Mouse (Mus musculus) frontal cortex, postnatal 14 days (tissue): ENCODE results near the gene Iqck.
A peak's percentile ranks its signal among the peaks of the same experiment; 100 is the strongest.

Experiments used
- DNase-seq, 2 experiments: peaks; one replicate each; pipeline ENCODE4 v3.0.0; 2022; ENCODE audit warnings: low spot score in 2 of 2

Iqck gene

DNA sequence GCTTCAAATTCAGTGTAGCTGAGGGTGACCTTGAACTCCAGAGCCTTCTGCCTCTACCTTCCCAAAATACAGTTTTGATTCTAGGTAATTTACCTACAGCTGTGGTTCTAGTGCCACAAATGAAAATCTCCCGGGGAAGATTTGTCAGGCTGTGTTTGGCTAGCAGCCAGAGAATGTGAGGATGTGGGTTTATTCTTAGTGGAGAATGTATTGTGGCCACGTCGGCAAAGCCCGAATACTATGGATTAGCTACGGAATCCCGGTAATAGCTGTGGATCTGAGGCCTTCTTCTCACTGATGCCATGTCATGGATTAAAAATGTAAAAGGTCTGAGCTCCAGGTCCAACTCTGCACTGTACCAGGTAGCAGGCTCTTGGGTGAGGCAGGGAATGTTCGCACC, 94.2 kb downstream of the Iqck start:
- DNase-seq, result no peak

DNA sequence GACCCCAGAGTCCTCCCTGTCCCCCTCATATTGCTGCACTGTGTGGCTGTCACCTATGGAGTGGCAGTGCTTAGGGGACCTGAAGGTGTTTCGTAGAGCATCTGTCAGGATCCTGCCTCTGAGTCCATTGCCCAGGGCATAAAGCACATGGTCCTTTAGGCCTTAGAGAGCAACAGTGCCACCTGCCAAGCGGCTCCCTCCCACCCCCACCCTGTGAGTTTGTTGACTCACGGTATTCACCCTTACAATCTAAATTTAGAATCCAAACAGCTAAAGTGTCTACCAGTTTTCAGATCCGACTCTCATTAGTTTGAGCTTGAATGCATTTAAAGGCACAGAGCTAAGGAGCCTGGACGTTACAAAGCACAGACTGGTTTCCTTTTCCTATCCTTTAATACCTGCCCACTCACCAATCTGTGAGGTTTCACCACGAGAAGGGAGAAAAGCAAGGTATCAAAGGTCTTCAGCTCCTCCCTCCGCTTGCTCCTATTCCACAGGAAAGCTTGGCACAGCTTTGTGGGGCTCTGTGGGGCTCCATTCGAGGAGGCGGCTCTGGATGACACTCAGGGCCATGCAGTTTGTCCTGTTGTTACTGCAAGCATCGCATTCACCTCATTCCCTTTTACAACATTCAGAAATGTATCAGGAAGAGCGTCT, 98.2 kb downstream of the Iqck start:
- DNase-seq, result no peak

DNA sequence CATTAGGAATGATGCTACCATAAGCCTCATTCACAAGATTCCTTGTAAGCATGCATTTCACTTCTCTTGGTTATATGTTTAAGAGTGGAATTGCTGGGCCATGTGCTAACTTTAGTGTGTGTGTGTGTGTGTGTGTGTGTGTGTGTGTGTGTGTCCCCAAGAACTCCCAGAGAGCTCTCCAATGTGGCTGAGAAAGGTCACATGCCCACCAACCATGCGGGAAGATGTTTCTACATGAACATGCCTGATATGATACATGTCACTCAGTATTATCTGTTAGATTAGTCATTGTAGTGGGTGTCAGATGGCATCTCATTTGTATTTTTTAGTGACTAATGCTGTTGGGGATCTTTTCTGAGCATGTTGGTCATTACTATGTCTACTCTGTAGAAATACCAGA, 99.4 kb downstream of the Iqck start:
- no peak for DNase-seq

DNA sequence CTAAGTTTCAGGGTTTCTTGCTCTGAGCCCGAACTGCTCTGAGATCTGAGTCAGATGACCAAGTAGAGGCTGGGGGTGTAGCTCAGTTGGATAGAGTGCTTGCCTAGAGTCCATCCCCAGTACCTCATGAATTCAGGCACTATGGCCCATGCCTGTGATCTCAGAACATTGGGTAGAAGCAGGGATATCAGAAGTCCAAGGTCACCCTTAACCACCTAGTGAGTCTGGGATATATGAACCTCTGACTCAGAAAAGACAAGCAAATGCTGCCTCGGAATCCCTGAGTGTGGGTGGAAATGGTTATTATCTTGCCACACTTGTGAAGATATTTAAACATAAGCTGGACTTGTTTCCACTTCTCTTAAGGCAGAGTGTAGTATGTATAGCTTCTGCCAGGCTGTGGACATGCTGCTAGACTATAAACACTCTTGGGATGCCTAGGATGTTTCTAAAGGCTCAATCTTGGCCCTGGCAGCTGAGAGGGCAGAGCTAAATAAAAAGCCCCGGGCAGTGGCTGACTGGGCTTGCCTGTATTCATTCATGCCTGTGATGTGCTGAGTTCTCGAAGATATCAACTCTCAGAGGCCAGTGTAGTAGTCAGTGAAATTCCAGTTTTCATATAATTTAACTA, 101.2 kb downstream of the Iqck start:
- no peak for DNase-seq

DNA sequence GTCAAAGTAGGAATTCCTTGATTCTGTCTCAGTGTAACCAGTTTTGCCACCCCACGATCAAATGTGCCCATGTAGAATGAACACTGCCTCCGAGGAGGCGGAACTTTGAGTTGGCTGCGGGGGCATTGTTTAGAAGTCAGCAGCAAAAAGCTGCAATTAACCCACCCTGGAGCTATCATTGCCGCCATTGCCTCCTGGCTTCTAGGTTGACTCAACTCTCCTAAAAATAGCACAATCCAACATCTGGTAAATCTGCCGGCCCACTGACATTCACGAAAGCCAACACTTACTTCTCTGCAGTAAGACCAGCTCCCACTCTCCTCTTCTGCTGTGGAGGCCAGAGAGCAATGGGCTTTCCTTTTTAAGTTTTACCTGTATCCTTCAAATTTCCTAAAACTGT, 103.7 kb downstream of the Iqck start:
- DNase-seq, result no peak

DNA sequence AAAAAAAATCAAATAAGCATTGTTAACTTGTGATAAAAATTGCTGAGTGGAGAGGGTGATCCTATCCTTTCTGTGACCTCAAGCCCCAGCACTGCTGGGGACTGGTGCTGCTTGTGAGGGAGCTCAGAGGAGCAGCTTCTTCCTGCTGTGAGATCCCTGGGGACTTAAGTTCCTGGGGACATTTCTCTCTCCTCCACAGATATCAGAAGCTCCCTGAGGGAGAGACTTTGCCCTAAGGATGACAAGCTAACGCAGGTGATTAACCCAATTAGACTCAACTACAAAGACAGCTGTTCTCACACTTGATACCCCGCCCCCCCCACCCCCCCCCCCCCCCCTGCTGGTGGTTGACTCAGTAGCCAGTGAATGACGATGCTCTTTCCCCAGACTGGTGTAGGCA, 109.2 kb downstream of the Iqck start:
- DNase-seq, result no peak

DNA sequence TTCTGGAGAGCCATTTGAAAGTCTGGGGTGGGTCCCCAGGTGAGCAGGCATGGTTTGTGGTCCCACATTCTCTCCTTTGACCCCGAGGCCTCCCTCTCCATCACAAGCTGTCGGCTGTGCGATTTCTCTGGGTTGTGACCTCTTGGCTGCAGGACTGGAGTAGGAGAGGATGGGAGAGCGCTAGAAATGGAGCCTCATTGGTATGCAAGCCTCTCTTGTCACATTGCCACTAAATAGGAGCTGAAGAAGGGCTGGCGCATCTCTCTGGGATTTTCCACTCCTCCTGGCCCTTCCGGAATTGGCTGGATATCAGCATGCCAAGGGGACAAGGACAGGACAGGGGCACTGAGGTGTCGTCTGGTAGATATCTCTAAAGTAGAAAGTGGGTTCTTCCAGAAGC, 109.6 kb downstream of the Iqck start:
- no peak for DNase-seq

DNA sequence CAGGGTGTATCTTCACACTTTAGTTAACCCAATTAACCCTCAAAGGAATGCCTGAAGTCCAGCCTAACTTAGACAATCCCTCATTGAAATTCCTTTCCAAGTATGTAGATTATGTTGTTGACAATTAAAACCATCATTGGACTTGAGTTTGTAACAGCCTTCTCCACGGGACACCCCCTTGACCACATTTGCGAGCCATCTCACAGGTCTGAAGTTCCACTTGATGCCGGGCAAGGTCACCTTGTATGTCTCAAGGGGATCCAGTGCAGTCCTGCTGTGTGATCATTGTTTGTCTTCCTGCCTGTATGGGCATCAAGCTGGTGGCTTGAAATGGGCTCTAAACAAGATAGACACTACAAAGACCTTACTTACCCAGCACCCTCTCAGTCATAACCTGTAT, 113.3 kb downstream of the Iqck start:
- no peak for DNase-seq

DNA sequence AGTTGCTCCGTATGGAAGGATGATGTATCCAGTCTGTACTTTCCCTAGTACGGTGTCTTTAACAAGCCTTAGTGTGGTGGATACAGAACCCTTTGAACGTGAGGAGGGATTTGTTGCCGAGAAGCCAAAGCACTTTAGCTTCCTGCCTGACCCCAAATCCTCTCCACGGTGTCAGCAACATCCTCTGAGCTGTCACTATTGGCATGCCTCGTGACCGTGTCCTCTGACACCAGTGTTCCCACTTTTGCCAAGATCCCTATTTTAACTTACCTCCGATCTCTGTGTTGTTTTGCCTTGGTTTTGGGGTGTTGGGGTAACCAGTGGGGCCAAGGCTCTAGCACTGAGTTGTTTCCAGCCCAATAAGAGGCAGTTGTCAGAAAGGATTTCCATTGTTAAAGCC, 115.9 kb downstream of the Iqck start:
- no peak for DNase-seq

DNA sequence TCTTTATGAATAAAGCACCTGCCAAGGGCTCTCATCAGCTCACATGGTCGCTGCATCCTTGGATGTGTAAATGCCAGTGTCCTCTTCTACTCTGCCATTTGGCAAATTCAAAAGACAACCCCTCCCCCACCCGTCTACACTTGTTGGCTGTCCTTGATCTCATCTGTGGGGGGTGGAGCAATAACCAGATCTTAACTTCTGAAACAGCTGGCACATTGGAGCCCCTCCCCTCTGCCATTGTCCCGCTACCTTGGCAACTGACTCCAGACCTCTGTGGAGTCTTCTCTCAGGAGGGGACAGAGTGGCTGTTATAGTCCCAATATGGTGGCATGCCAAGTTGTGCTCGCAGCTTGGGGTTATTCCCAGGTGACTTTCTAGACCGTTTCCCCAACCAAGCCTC, 116.8 kb downstream of the Iqck start:
- DNase-seq, result no peak

DNA sequence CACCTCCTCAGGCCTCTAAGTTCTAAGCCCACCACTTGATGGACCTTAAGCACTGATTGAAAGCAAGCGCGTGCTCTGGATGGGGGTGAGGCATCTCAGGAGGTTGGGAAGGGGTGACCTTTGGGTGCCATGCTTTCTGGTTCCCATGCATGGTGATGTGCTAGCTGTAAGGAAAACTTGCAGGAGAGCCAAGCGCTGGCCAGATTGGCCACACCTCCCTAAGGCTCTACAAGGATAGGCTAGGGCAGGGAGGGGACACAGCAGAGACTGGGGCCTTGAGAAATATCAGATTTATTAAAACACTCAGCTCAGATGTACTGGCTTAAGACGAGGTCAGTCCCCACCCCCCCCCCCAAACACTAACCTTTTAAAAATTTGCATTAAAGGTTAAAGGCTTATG, 117.8 kb downstream of the Iqck start:
- no peak for DNase-seq

DNA sequence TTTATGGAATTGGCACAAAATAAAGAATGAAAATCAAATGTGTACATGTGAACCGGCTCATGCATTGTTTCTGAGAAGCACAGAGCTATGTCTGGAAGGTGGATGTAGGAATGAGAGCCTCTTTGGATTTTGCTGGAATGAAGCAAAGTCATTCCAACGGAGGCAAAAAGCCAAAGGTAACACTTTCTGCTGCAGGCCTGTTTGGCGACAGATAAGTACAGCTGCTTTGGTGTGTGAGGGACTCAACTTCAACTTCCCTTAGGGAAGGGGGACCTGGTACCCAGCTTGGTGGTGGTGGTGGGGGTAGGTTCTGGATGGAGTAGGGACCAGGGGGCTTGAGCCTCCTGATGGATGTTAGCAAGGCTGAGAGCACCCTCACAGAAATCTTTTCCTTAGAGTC, 120.3 kb downstream of the Iqck start:
- DNase-seq, result no peak

DNA sequence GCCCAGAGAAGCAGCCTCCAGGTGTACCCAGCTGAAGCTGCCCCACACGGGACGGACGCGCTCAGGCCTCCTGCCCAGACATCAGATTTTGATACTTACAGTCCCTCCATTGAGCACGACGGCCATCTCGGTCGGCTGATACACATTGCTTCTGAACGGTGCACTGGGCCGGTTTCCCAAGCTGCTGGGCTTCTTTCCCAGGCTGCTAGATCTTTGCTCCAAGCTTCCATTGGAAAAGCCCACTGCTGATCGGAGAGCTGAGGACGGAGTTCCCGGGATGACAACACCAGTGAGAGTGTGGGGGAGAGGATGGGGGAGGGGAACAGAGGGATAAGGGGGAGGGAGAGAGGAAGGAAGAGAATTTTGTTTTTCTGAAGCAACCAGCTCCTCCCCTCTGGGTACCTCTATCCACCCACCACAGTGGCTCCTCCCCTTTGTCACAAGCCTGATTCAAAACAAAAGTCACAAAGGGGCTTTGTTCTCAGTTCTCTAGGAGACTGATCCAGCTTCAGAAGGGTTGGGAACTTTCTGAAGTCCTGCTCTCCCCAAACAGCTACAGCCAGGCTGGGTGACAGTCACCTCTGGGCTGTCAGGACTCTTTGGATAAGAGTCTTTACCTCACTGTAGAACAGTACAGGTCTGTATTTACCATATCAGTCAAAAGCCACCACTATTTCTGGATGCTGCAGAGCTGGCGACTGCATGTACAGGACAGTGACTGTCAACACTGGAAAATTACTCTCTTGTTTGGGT, 121.0 kb downstream of the Iqck start:
- DNase-seq, result peak; percentile 27 to 47

DNA sequence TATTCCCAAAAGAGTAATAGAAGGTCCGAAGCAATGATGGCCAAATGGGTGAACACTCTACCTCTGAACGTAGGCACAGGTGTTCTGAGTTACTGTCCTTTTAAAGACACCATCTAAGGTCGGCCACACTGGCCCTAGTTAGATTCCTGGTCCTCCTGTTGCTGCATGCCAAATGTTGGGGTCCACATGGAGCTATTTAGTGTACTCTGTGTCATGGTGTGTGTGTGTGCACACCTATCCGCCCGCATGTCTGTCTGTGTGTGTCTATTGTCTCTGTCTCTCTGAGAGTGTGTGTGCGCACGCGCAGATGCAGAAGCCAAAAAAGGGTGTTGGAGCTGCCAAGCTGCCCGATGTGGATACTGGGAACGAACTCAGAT, 121.6 kb downstream of the Iqck start:
- DNase-seq, result no peak

DNA sequence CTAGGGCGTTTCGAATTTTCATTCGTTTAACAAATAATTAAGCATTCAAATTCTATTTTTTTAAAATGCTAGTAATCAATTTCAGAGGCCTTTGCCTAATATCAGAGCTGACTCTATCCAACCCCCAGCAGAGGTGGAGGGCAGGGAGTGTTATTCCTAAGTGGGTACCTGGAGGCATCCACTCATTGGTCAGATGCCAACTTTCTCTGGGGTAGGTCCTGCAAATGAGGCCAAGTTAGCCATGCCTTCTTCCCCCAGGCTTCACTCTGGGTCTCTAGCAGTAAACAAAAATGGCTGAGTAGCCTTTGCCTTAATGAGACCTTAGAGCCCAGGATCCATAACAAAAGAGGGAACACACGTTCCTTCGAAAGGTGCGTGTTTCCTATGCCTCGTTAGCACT, 123.6 kb downstream of the Iqck start:
- no peak for DNase-seq

DNA sequence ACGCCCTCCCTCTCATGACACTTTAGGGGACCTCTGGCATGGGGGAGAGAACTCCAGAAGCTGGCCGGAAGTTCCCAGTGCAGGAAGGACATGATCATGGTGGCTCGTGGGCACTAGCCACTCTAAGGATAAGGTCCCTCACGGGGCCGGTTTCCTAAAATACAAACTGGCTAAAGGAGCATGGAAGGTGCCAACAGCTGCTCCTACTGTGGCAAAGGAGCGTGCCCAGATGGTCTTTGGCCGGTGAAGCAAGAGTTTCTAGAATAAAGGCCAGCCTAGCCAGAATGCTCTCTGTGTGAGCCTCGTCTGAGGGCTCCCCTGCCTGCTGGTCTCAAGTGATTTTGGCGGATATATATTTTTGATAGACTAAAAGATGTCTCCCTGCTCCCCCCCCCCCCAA, 124.2 kb downstream of the Iqck start:
- DNase-seq, result no peak

DNA sequence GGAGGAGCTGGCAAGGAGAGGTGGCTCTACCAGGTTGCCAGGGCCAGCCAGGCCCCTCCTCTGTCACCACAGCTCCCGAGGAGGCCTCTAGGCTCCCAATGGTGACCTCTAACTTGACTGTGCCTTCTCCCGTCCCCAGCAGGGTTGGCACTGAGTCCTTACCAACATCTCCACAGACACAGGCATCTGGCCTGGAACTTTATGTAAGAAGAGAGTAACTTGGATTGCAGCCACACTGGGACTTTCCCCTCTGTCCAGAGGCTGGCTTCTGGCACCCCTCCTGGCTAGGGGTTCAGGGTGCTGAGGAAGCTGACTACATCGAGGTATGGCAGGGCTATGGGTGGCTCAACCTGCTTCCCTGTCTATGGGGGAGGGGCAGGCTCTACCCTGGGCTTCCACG, 125.8 kb downstream of the Iqck start:
- no peak for DNase-seq

DNA sequence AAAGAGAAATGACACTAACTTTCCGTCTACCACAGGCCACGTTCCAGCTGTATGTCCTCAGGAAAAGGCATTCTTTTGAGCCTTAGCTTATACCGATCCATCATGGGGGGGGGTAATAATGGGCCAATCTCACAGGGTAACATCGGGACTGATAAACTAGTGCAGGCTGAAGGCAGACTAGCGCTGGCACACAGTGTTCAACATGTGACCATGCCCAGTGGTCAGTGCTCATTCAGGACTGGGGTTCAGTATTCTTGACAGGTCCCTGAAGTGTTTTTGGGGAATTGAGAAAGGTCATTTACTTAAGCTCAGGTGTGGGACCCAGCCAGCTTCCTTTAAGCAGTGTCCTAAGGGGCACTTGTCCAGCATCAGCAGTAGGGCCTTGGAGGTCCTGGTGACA, 126.3 kb downstream of the Iqck start:
- no peak for DNase-seq

DNA sequence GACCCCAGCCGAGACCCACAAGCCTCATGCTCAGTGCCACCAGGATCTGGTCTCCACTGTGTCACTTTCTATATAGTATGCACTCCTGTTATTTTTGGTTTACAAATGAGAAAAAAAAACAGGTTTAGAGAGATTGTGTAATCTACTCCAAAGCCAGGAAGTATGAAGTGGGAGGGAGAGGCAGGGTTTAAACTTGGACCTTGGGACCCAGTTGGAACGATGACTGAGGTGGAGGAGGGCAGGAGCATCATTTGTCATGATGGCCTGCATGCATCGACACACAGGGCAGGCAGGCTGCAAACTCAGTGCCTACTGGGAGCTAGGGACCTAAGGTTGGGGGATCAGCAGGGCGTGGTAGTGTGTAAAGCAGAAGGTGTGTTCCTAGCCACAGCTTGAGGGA, 127.0 kb downstream of the Iqck start:
- DNase-seq, result no peak

DNA sequence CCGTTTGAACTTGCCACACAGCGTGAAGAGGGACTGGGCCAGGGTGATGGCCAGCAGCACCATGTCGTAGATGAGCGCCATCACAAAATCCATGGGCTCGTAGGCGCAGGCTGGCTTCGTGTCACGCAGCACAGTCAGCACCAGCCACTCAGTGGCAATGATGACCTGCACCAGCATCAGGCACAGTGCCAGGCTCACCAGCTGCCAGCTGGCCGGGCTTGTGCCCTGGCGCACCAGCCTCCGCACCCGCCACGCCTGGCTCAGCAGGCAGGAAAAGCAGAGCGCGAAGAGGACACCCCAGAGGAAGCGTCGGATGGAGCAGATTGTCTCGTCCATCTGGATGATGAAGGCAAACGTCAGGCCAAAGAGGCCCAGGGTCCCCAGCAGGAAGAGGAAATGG, 128.4 kb downstream of the Iqck start:
- DNase-seq, result peak; percentile 39 to 55

DNA sequence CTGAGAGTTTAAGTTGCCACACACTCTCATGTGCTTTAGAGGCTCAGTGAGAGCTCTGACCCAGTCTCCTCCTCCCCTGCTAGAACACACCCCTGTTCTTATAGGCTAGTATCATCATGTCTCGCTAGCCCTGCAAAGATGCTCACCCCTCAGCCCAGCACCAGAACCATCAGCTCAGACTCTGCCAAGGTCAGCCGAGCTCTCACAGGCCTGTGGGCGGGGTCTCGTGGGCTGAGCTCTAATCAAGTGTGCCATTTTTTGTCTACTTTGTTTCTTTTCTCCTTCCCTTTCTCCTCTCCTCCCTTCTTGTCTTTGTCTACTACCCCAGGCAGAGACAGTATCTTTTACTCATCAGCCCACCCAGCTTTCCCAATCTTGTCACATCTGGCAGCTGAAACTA, 130.2 kb downstream of the Iqck start:
- DNase-seq, result no peak

DNA sequence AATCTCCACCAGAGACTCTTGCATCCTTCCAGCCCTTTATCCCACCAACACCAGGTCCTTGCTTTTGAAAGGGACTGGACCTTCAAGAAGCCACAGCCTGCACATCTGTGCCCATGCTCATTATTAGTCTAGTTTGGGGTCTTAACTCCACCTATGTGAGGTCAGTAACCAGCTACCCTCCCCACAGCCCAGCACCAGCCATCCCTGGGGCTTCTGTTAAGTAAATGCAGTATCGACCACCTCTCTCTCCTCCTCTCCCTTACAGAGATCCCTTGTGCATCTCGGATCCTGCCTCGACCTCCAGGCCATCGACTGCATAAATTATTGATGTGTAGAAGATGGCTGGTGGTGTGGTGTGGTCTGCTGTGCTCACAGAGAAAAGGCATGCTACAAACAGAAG, 130.8 kb downstream of the Iqck start:
- DNase-seq, result no peak

DNA sequence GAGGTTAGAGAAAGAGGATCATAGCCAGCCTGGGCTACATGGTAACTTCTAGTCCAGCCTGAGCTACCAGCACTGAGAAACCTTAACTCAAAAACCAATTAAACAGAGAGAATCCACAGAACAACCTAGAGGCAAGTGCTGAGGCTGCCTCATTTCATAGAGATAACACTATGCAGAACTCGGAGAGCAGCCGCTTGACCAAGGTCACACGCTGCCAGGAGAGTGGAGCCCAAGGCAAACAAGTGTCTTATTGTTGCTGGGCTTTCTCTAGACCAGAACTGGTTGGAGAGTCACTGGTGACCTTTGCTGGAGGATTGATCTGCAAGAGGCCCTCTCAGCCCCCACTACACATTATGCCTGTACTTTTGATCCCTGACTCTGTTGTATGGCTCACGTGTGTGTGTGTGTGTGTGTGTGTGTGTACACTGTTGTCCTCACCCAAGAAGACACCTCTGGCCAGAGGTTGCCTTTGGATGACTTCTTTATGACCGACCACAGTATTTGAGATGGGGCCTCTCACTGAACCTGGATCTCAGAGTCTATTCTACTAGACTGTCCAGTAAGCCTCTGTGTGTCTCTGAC, 133.8 kb downstream of the Iqck start:
- no peak for DNase-seq
